ENCODE assay signal across 15 mouse cellular contexts in the genomic region with DNA sequence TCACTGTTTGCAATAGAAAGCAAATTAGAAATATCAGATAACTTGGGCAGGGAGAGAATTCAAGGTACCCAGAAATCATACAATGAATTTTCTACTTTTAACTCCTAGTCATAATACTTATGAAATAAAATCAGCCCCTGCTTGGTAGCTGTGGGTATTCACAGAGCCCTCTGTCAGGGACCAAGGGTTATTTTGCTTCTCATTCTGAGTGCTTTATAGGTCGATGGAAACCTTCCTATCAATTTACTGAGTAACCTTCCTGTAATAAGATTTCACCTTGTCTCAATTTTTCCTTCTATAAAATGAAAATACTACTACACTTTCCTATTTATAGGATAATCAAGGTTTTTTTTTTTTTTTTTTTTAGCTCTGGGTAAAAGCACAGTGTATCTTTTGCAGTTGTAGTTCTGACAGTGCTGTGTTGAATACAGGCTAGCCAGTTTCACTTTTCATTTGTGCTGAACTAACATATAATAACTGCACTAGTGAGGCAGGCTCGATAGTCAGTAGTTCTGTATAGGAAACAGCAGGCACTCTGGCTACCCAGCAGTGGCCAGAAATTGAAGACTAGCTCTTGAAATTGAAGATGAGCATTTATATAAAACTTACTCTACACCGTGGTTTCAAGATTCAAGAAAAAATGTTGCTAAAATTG.
DNase-seq lines count a peak whose midpoint lies in the region; ATAC-seq and TF ChIP-seq lines count a peak whose summit lies in the region.
"Had no signal": no experiment of that assay in that cellular context is flagged by ENCODE, and none has a peak within 500 bp of the region (broad histone marks: within the 10 kb centered on the region; RNA-seq: fewer than 3 reads in every experiment).

No protein-coding gene starts in this region.

- TF ChIP-seq POLR2A in CH12.LX (IDR thresholded peaks at IDR 0.05; ENCODE audit: low read depth, low read length): no peak

- TF ChIP-seq CTCF in CH12.LX (conservative IDR thresholded peaks at IDR 0.05 in 1 of 2, IDR thresholded peaks at IDR 0.05 in 1 of 2; ENCODE audit: low read depth in 2 of 2, low read length in 2 of 2): no peak

- TF ChIP-seq EP300 in CH12.LX (IDR thresholded peaks at IDR 0.05; ENCODE audit: low read length): no peak

- dilution Hi-C loops in CH12.LX (cut with MboI; ENCODE audit: extremely low pct_ligation_motif_present, extremely low pct_unique_long_range_greater_than_20kb, low sequenced_read_pairs): no loop called here

- peak overlapping the region; percentile 13; the same call in 1 of the 2 replicates for H3K9ac ChIP-seq in CH12.LX (ENCODE audit: insufficient read depth, low read depth)
- H3K9ac ChIP-seq: intestine, embryonic 15.5 days; liver, embryonic 13.5 days; midbrain, embryonic 15.5 days had no signal

- H3K4me2 ChIP-seq in CH12.LX (ENCODE audit: insufficient read depth, low read depth, poor library complexity, severe bottlenecking): peak overlapping the region; percentile 64
- H3K4me2 ChIP-seq: intestine, embryonic 15.5 days; liver, embryonic 13.5 days; midbrain, embryonic 15.5 days had no signal

- in situ Hi-C loops in CH12.LX (cut with MboI; ENCODE audit: low pct_ligation_motif_present, low pct_unique_long_range_greater_than_20kb, low sequenced_read_pairs): no loop called here

- H3K4me1 ChIP-seq in CH12.LX (ENCODE audit: control insufficient read depth in 1 of 2, insufficient read depth in 2 of 2): peaks cover 0 to 6% of the 10 kb centered on the region in 2 experiments; a peak in 2 of 4 replicates
- H3K4me1 ChIP-seq: intestine, embryonic 15.5 days; liver, embryonic 13.5 days; midbrain, embryonic 15.5 days had no signal

- peak; percentile 92 for ATAC-seq in inflammation-experienced regulatory T-cells, adult 6 months
- ATAC-seq in erythroid progenitor cell, adult 5-6 weeks (replicated peaks; ENCODE audit: low FRiP score, poor library complexity, severe bottlenecking): no peak
- ATAC-seq: intestine, embryonic 15.5 days; lung, postnatal 0 days; midbrain, embryonic 15.5 days had no signal

- H3K79me2 ChIP-seq in CH12.LX (replicated peaks; ENCODE audit: control insufficient read depth, extremely low read depth, insufficient read depth, poor library complexity, severe bottlenecking): no peaks in the 10 kb centered on the region

- no peaks in the 10 kb centered on the region for H3K9me3 ChIP-seq in CH12.LX (replicated peaks; ENCODE audit: low read length)
- H3K9me3 ChIP-seq: intestine, embryonic 15.5 days; liver, embryonic 13.5 days; midbrain, embryonic 15.5 days had no signal

- no peaks in the 10 kb centered on the region for H3K36me3 ChIP-seq in CH12.LX (replicated peaks in 1 of 2; ENCODE audit: control insufficient read depth in 1 of 2, insufficient read depth in 1 of 2, low read length in 1 of 2)
- H3K36me3 ChIP-seq: intestine, embryonic 15.5 days; liver, embryonic 13.5 days; midbrain, embryonic 15.5 days had no signal

- peak; percentile 9 for DNase-seq in lung, postnatal 25 days (ENCODE audit: low spot score)
- no peak for DNase-seq in lung, postnatal 4 days
- peak; percentile 40 for DNase-seq in CH12.LX (ENCODE audit: extremely low read depth)
- DNase-seq in MN1 (ENCODE audit: low spot score): no peak
- no peak for DNase-seq in frontal cortex, postnatal 10 days (ENCODE audit: low spot score in 2 of 2)
- DNase-seq: cerebellum, adult 2 months; heart, postnatal 36 days; kidney, postnatal 10 days; liver, embryonic 13.5 days had no signal

- no peak overlapping the region for H3K27ac ChIP-seq in CH12.LX (ENCODE audit: insufficient read depth, low read depth)
- H3K27ac ChIP-seq: intestine, embryonic 15.5 days; liver, embryonic 13.5 days; midbrain, embryonic 15.5 days had no signal

- TF ChIP-seq RAD21 in CH12.LX (IDR thresholded peaks at IDR 0.05; ENCODE audit: low read depth, low read length): no peak

- peak overlapping the region in 1 of 3 experiments; percentile 31 for H3K4me3 ChIP-seq in CH12.LX (replicated peaks in 1 of 3; ENCODE audit: low read depth in 2 of 3, low read length in 2 of 3, poor library complexity in 1 of 3)
- H3K4me3 ChIP-seq: erythroblast, embryonic 14.5 days; intestine, embryonic 15.5 days; liver, embryonic 13.5 days; midbrain, embryonic 15.5 days had no signal

- no peaks in the 10 kb centered on the region for H3K27me3 ChIP-seq in CH12.LX (replicated peaks)
- H3K27me3 ChIP-seq: intestine, embryonic 15.5 days; liver, embryonic 13.5 days; midbrain, embryonic 15.5 days had no signal

TF ChIP-seq in CH12.LX, 34 proteins besides CTCF, POLR2A, EP300 and RAD21:
- TF ChIP-seq ZNF384 (IDR thresholded peaks at IDR 0.05; ENCODE audit: low read depth, low read length): peak; percentile 56; the same call in 1 of the 2 replicates
- no peak for TF ChIP-seq UBTF (IDR thresholded peaks at IDR 0.05; ENCODE audit: low read depth, low read length)
- TF ChIP-seq IRF4 (IDR thresholded peaks at IDR 0.05; ENCODE audit: low read depth, low read length): peak; percentile 50; the same call in 1 of the 2 replicates
- no peak for TF ChIP-seq ELF1 (IDR thresholded peaks at IDR 0.05; ENCODE audit: low read depth, low read length)

Comparison
In these comparisons a context has a peak if more than half of its experiments do, and no peak if none do; other contexts are left out.
1. DNase-seq: peak in lung, postnatal 25 days (single experiment) and CH12.LX (single experiment); none in lung, postnatal 4 days (0 of 2), MN1 (single experiment) and frontal cortex, postnatal 10 days (0 of 2).